Mouse (Mus musculus) hindbrain, postnatal 0 days (tissue): ENCODE results near the gene Usp27x. TPM values are rescaled to one million over a fixed set of nuclear protein-coding genes. Genes with fewer than 3 reads are reported as not detected.

Experiments
- ATAC-seq: fragments of 200-750 bp; cut with Nextera tagmentation; 2 replicates; pipeline ENCODE4 v1.8.0; 2017; ENCODE audit warnings: mild to moderate bottlenecking, moderate TSS enrichment, moderate library complexity
- DNase-seq: peaks from one replicate; pipeline ENCODE4 v3.0.0-alpha.2; 2015; ENCODE audit warnings: low spot score
- H3K27ac ChIP-seq: fragments of 300-500 bp; sonication (generic); 2 replicates; pipeline ENCODE4 v1.5.1; 2014; ENCODE audit warnings: mild to moderate bottlenecking
- H3K27me3 ChIP-seq: fragments of 300-500 bp; sonication (generic); 2 replicates; pipeline ENCODE4 v1.6.1; 2014; ENCODE audit warnings: low read length, mixed read lengths; ENCODE audit not compliant: insufficient read depth
- H3K36me3 ChIP-seq: fragments of 300-500 bp; sonication (generic); 2 replicates; pipeline ENCODE4 v1.6.1; 2014; ENCODE audit warnings: low read length, mixed read lengths; ENCODE audit not compliant: insufficient read depth
- H3K4me1 ChIP-seq: fragments of 300-500 bp; sonication (generic); 2 replicates; pipeline ENCODE4 v1.6.1; 2014; ENCODE audit warnings: antibody characterized with exemption, low read length, mixed read lengths; ENCODE audit not compliant: insufficient read depth
- H3K4me2 ChIP-seq: fragments of 300-500 bp; sonication (generic); 2 replicates; pipeline ENCODE4 v1.6.1; 2014; ENCODE audit warnings: low read depth, mild to moderate bottlenecking, low read length, moderate library complexity, mixed read lengths
- H3K4me3 ChIP-seq: fragments of 300-500 bp; sonication (generic); 2 replicates; pipeline ENCODE4 v1.5.1; 2014; ENCODE audit warnings: low read length
- H3K9ac ChIP-seq: fragments of 300-500 bp; sonication (generic); replicated peaks from 2 replicates; pipeline ENCODE4 v1.6.1; 2014; ENCODE audit warnings: mild to moderate bottlenecking, low read length, moderate library complexity, mixed read lengths
- H3K9me3 ChIP-seq: fragments of 300-500 bp; sonication (generic); 2 replicates; pipeline ENCODE4 v1.6.1; 2016; ENCODE audit warnings: low read length, mixed read lengths
- CTCF ChIP-seq: IDR thresholded peaks from 2 replicates; pipeline ENCODE4 v1.5.1; 2016; ENCODE audit warnings: antibody characterized with exemption, control low read depth, low read depth
- WGBS: fragments of 180-500 bp; shearing (Covaris S2); extraction: QIAGEN DNeasy Blood & Tissue Kit; methylation state at CpG from one replicate; pipeline ENCODE4 v1.1.7; 2014; 5-methylcytosine and 5-hydroxymethylcytosine counted together
- polyA plus RNA-seq: library from polyadenylated mRNA; unstranded; fragments of >200 nt; fragmentation: Nextera tagmentation; extraction: Ambion mirVana; gene quantifications from 2 replicates; pipeline ENCODE4 v1.2.1, GENCODE M21; 2015
- total RNA-seq: library from RNA; depleted of rRNA; stranded (reverse); fragments of >200 nt; gene quantifications from 2 replicates; pipeline ENCODE4 v1.2.3, GENCODE M21; 2014; rRNA removed

Gene Usp27x
- total and polyA plus RNA-seq, 2 experiments from 2014 or later = 2.0 to 11.3 TPM

GRCm38 (mm10) chrX:7412239-7413033 lies 36.8 kb upstream of the Usp27x start:
- DNase-seq = no peak
- no peak overlapping the region for H3K4me3 ChIP-seq
- no peak overlapping the region for H3K9ac ChIP-seq
- no peaks in the 10 kb centered on the region for H3K27me3 ChIP-seq
- no peak overlapping the region for H3K27ac ChIP-seq
- no peak overlapping the region for H3K4me2 ChIP-seq
- no peaks in the 10 kb centered on the region for H3K4me1 ChIP-seq
- TF ChIP-seq CTCF = no peak
- no peak for ATAC-seq
- WGBS = 79% methylated on average over 16 of the region's 16 CpGs
- H3K9me3 ChIP-seq = no peaks in the 10 kb centered on the region
- no peaks in the 10 kb centered on the region for H3K36me3 ChIP-seq

- DNase-seq = peak; percentile 2
Measured at GRCm38 (mm10) chrX:7376586-7376985, 956 bp upstream of the Usp27x start.

GRCm38 (mm10) chrX:7375322-7375715 lies 311 bp downstream of the Usp27x start:
- no peak for TF ChIP-seq CTCF
- peak overlapping the region; percentile 50 for H3K4me3 ChIP-seq
- ATAC-seq (peak; percentile 47; the same call in 1 of the 2 replicates), DNase-seq (no peak)
- peak overlapping the region; percentile 84 for H3K27ac ChIP-seq
- H3K36me3 ChIP-seq = no peaks in the 10 kb centered on the region
- H3K9me3 ChIP-seq = no peaks in the 10 kb centered on the region; the same call in 1 of the 2 replicates
- peak overlapping the region; percentile 61 for H3K9ac ChIP-seq
- 53% methylated on average over 23 of the region's 40 CpGs for WGBS
- H3K4me1 ChIP-seq = no peaks in the 10 kb centered on the region
- peak overlapping the region; percentile 65 for H3K4me2 ChIP-seq
- H3K27me3 ChIP-seq = no peaks in the 10 kb centered on the region

More at GRCm38 (mm10) chrX:7376586-7376985, 956 bp upstream of the Usp27x start:
- 43% methylated on average over 4 of the region's 4 CpGs for WGBS
- Histone ChIP-seq H3K4me2 (peak overlapping the region; percentile 65), H3K9ac (no peak overlapping the region; the same call in 1 of the 2 replicates), H3K36me3 (no peaks in the 10 kb centered on the region), H3K4me1 (no peaks in the 10 kb centered on the region), H3K4me3 (peak overlapping the region; percentile 50), H3K9me3 (no peaks in the 10 kb centered on the region; the same call in 1 of the 2 replicates), H3K27me3 (no peaks in the 10 kb centered on the region), H3K27ac (peak overlapping the region; percentile 84; the same call in 1 of the 2 replicates)
- ATAC-seq = no peak
- no peak for TF ChIP-seq CTCF

- DNase-seq = no peak
- H3K4me3 ChIP-seq = no peak overlapping the region
- no peak overlapping the region for H3K27ac ChIP-seq
- no peaks in the 10 kb centered on the region for H3K36me3 ChIP-seq
- H3K27me3 ChIP-seq = no peaks in the 10 kb centered on the region
- WGBS = 33% methylated on average over 2 of the region's 2 CpGs
- peak; percentile 27; the same call in 1 of the 2 replicates for TF ChIP-seq CTCF
- no peak for ATAC-seq
- H3K9ac ChIP-seq = no peak overlapping the region
- no peaks in the 10 kb centered on the region for H3K4me1 ChIP-seq
- no peaks in the 10 kb centered on the region for H3K9me3 ChIP-seq
- no peak overlapping the region for H3K4me2 ChIP-seq
Measured at GRCm38 (mm10) chrX:7325455-7325854, 50.2 kb downstream of the Usp27x start.

GRCm38 (mm10) chrX:7322288-7322687 lies 53.3 kb downstream of the Usp27x start:
- no peak for ATAC-seq
- no peaks in the 10 kb centered on the region for H3K9me3 ChIP-seq
- no peak overlapping the region for H3K4me2 ChIP-seq
- DNase-seq = peak; percentile 72
- H3K4me3 ChIP-seq = no peak overlapping the region
- TF ChIP-seq CTCF = peak; percentile 76
- no peak overlapping the region for H3K9ac ChIP-seq
- no peaks in the 10 kb centered on the region for H3K4me1 ChIP-seq
- 16% methylated on average over 7 of the region's 7 CpGs for WGBS
- no peak overlapping the region for H3K27ac ChIP-seq
- H3K36me3 ChIP-seq = no peaks in the 10 kb centered on the region
- no peaks in the 10 kb centered on the region for H3K27me3 ChIP-seq

Other genes with a start within 250 kb of the Usp27x start
- gene Clcn5, start 56.5 kb downstream of the Usp27x start, total RNA-seq = 31.1 and 31.8 TPM in 2 replicates
- gene Clcn5, start 56.5 kb downstream of the Usp27x start, polyA plus RNA-seq = 6.7 and 7.9 TPM in 2 replicates
- not detected in 2 replicates for gene Foxp3, start 197.8 kb upstream of the Usp27x start, total RNA-seq
- gene Foxp3, start 197.8 kb upstream of the Usp27x start, polyA plus RNA-seq = 0.08 and 0.10 TPM in 2 replicates
- 19.7 and 23.3 TPM in 2 replicates for gene Ppp1r3f, start 198.5 kb upstream of the Usp27x start, total RNA-seq
- gene Ppp1r3f, start 198.5 kb upstream of the Usp27x start, polyA plus RNA-seq = 7.1 and 8.6 TPM in 2 replicates
- gene Ccdc22, start 229.7 kb upstream of the Usp27x start, total RNA-seq = 35.6 and 47.6 TPM in 2 replicates
- 20.5 and 21.5 TPM in 2 replicates for gene Ccdc22, start 229.7 kb upstream of the Usp27x start, polyA plus RNA-seq
- gene Cacna1f, start 231.3 kb upstream of the Usp27x start, total RNA-seq = 0.10 TPM in 1 of 2 replicates, not detected in the other
- 0.11 and 0.33 TPM in 2 replicates for gene Cacna1f, start 231.3 kb upstream of the Usp27x start, polyA plus RNA-seq